ENCODE assay signal across 7 mouse cellular contexts in genomic region chr12:77177811-77178578, GRCm38 (mm10). TPM values are rescaled to one million over a fixed set of nuclear protein-coding genes. Genes with fewer than 3 reads are reported as not detected.
DNase-seq lines count a peak whose midpoint lies in the region; ATAC-seq lines count a peak whose summit lies in the region.

No protein-coding gene starts in this region.

- DNase-seq in CD4-positive helper T cell, adult 2 months (ENCODE audit: low read depth, low spot score): peak; percentile 23
- DNase-seq in CD4-positive, CD25-positive, alpha-beta regulatory T cell, adult 2 months (ENCODE audit: low read depth, low spot score): peak; percentile 55
- peak; percentile 66 for DNase-seq in induced T-regulatory cell, adult 2 months (ENCODE audit: low read depth)
- DNase-seq in thymus, postnatal 10 days (ENCODE audit: low spot score in 2 of 2): peak; percentile 43 to 52
- DNase-seq in left cerebral cortex, postnatal 14 days (ENCODE audit: low spot score in 2 of 2): no peak
- DNase-seq in layer of hippocampus, postnatal 25 days (ENCODE audit: extremely low spot score in 1 of 2, low spot score in 1 of 2): no peak

- WGBS in liver, embryonic 15.5 days (ENCODE audit: insufficient replicate concordance): 19% methylated on average over 15 of the region's 15 CpGs

- H3K4me1 ChIP-seq in liver, embryonic 15.5 days (replicated peaks): no peaks in the 10 kb centered on the region; the same call in 1 of the 2 replicates

- intact Hi-C loops in left cerebral cortex, postnatal 14 days (cut with DNase I): no loop called here

- no peaks in the 10 kb centered on the region for H3K27me3 ChIP-seq in liver, embryonic 15.5 days

- H3K4me2 ChIP-seq in liver, embryonic 15.5 days: peak overlapping the region; percentile 3; the same call in 1 of the 2 replicates

- H3K36me3 ChIP-seq in liver, embryonic 15.5 days (replicated peaks): no peaks in the 10 kb centered on the region

- H3K4me3 ChIP-seq in liver, embryonic 15.5 days (replicated peaks): no peak overlapping the region

- no peak overlapping the region for H3K9ac ChIP-seq in liver, embryonic 15.5 days

- ATAC-seq in liver, embryonic 15.5 days (ENCODE audit: insufficient read depth): no peak

- no peaks in the 10 kb centered on the region for H3K9me3 ChIP-seq in liver, embryonic 15.5 days (replicated peaks)

- H3K27ac ChIP-seq in liver, embryonic 15.5 days (replicated peaks): no peak overlapping the region

RNA-seq across cellular contexts. Expression of gene Fut8, which starts 59.9 kb away (rescaled TPM):
- 8.8 and 9.7 TPM in 2 replicates for polyA plus RNA-seq in liver, embryonic 15.5 days (2015; fragmentation: Nextera tagmentation; extraction: Ambion mirVana)
- 10 to 100 TPM; 75.6 to 76.8 TPM for total RNA-seq in left cerebral cortex, postnatal 14 days (2021)
- 10 to 100 TPM; 79.3 to 83.6 TPM for total RNA-seq in layer of hippocampus, postnatal 25 days (2021)

Comparison
In these comparisons a context has a peak if more than half of its experiments do, and no peak if none do; other contexts are left out.
1. DNase-seq: peak in CD4-positive helper T cell, adult 2 months (single experiment), CD4-positive, CD25-positive, alpha-beta regulatory T cell, adult 2 months (single experiment), induced T-regulatory cell, adult 2 months (single experiment) and thymus, postnatal 10 days (2 of 2); none in left cerebral cortex, postnatal 14 days (0 of 2) and layer of hippocampus, postnatal 25 days (0 of 2).